Mouse (Mus musculus): Measurements from ENCODE around the gene Pelo.
A peak's percentile ranks its signal among the peaks of the same experiment; 100 is the strongest.

Pelo gene

GRCm38 (mm10) chr13:115095392-115095791, 5.4 kb upstream of the Pelo start:
- no peak for DNase-seq

GRCm38 (mm10) chr13:115091511-115091910, 1.5 kb upstream of the Pelo start:
- DNase-seq, result no peak

GRCm38 (mm10) chr13:115090977-115091445, 1.0 kb upstream of the Pelo start:
- DNase-seq, result no peak

GRCm38 (mm10) chr13:115089395-115090025, 476 bp downstream of the Pelo start:
- DNase-seq, result peak; percentile 17 to 26

GRCm38 (mm10) chr13:115089020-115089394, 979 bp downstream of the Pelo start:
- DNase-seq, result no peak

- no peak for DNase-seq
Measured at GRCm38 (mm10) chr13:115085974-115086373, 4.0 kb downstream of the Pelo start.

GRCm38 (mm10) chr13:115082339-115082738, 7.6 kb downstream of the Pelo start:
- DNase-seq, result no peak

GRCm38 (mm10) chr13:115079996-115080585, 9.9 kb downstream of the Pelo start:
- DNase-seq, result no peak

- no peak for DNase-seq
Measured at GRCm38 (mm10) chr13:115078997-115079685, 10.8 kb downstream of the Pelo start.

- DNase-seq, result no peak
Measured at GRCm38 (mm10) chr13:115077346-115078134, 12.4 kb downstream of the Pelo start.

- DNase-seq, result no peak
Measured at GRCm38 (mm10) chr13:115072386-115072785, 17.6 kb downstream of the Pelo start.

GRCm38 (mm10) chr13:115071431-115071830, 18.6 kb downstream of the Pelo start:
- no peak for DNase-seq

GRCm38 (mm10) chr13:115067968-115068330, 22.0 kb downstream of the Pelo start:
- no peak for DNase-seq

GRCm38 (mm10) chr13:115067324-115067967, 22.5 kb downstream of the Pelo start:
- DNase-seq, result no peak

GRCm38 (mm10) chr13:115057555-115057954, 32.4 kb downstream of the Pelo start:
- no peak for DNase-seq

- DNase-seq, result no peak
Measured at GRCm38 (mm10) chr13:115054783-115055182, 35.2 kb downstream of the Pelo start.

- DNase-seq, result no peak
Measured at GRCm38 (mm10) chr13:115052568-115052967, 37.4 kb downstream of the Pelo start.

- DNase-seq, result no peak
Measured at GRCm38 (mm10) chr13:115050660-115051559, 39.1 kb downstream of the Pelo start.

GRCm38 (mm10) chr13:115042652-115043051, 47.3 kb downstream of the Pelo start:
- no peak for DNase-seq

All from thymus, adult 18-20 months (tissue).